Mouse (Mus musculus) liver (tissue): Measurements from ENCODE around the gene Fam117b.

Experiments used
- DNase-seq: peaks from one replicate; pipeline ENCODE4 v3.0.0-alpha.2; 2020; ENCODE audit warnings: mixed read lengths

The Fam117b gene

DNA sequence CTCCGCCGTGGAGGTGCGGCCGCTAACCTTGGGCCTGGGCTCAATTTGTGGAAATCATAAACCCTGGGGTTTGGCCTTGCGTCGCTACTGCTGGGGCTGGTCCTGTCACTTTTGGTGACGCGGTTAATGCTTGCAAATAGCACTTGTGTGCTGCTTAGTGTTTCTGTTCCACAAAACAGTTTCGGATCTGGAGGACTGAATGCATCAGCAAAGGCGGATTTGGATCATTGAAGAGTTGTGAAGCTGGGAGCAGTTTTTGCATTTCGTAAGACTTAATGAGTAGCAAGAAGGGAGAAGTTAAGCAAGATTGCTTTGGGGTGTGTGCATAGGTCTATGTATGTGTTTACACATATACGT, 1.0 kb downstream of the Fam117b start:
- no peak for DNase-seq

DNA sequence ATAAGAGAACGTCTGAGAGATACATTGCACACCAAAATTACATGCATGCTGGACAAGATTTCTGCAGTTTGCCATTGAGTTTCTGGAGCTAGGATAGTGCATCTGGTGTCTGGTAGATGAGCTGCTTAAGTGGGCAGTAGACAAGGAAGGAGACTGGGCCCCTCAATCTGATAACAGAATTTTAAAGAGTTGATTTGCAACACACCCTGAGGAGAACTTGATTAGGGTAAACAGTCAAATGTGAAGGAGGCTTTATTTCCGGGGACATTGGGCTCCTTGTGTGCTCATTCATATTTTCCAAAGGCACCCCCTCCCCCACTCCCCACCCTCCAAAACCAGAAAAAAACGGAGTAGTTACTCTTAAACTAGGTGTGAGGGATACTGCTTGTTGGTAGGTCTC, 2.0 kb downstream of the Fam117b start:
- no peak for DNase-seq

DNA sequence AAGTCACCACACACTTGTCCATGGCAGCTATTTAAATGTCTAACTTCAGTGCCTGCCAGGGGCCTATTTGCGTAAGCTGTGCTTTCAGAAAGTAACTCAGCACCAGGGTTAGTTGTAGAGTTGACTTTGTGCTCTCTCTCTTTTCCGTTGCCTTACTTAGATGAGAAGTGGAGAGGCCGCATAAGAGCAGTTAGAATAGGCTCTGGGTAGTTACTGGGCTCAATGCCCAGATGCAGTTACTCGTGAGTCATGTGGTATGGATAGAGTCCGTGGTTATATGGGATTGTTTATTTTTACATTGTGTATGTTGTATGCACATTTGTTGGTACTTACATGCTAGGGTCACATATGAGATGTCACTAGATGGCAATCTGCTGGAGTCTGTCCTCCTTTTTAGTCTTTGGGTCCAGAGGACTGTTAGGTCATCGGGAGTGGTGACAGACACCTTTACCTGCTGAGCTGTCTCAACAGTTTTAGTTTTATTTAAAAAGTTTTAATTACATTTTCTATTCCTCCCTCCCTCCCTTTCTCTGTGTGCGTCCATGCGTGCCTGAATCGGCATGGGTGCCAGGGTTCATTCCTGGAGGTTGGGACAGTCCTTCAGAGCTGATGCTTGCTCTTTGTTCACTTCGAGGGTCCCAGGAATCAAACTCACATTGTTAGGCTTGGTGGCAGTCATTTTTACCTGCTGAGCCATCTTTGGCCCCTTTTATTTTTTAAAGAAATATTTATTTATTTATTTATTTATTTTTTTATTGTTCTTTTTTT, 3.2 kb downstream of the Fam117b start:
- DNase-seq, result no peak

DNA sequence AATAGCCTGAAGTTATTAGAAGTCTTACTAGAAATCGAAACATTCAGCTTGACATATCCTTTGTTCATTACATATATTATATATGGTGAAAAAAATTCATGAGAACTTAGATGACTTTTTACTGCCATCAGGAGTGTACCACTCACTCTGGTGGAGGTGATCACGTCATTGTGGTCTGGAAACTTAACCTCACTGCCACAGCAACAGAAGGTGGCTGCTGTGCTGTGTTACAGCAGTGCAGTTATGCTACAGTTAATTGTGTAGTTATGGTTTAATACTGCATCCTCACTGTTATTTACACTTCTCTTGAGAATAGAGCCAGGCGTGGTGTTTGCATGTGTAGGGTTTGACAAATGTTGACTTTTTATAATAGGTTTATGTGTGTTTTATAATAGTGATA, 4.6 kb downstream of the Fam117b start:
- no peak for DNase-seq

DNA sequence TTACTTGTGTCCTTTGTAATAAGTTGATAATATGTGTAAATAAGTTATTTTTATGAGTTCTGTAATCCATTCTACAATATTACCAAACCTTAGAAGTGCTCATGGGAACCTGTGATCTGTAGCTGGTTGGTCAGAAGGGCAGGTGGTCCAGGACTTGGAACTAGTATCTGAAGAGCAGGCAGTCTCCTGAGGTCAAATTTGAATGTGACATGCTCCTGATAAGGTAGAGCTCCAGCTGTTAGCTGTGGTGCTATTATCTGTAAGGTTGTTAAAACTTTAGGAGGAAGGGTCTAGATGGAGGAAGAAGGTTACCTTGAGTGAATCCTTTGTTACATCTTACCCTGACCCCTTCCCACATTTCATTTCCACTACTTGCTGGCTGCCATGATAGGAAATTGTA, 5.3 kb downstream of the Fam117b start:
- no peak for DNase-seq

DNA sequence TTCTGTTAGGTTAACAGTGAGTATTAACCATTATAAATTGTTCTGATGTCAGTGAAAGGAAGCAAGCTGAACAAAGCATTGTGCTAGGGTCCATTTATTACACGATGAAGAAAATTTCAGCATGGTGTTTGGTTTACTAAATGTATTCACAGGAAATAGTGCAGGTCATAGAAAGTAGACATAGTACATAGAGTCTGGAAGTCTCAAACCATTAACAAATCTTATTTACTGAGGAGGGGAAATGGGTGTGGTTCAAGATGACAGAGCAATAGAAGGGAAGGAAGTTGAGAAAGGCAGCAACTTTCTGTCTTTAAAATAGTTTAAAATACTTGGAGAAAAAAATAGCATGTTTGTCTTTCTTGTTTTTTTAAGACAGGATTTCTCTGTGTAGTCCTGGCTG, 10.4 kb downstream of the Fam117b start:
- DNase-seq, result no peak

DNA sequence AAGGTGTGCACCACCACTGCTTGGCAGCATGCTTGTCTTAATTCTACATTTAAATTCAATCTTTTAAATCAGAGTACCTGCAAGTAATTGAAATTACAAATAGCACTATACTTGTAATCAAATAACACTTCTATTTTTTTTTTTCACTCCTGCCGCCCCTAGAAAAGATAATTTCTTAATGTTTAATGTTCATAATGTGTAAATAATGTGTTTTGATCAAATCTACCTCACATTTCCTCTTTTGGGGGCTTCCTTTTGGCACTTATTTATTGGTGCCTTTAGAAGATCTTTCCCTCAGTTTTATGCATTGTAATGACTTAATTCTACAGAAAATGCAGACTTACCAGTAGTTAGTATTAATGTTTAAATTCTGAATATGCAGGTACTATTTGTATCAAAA, 10.9 kb downstream of the Fam117b start:
- no peak for DNase-seq

DNA sequence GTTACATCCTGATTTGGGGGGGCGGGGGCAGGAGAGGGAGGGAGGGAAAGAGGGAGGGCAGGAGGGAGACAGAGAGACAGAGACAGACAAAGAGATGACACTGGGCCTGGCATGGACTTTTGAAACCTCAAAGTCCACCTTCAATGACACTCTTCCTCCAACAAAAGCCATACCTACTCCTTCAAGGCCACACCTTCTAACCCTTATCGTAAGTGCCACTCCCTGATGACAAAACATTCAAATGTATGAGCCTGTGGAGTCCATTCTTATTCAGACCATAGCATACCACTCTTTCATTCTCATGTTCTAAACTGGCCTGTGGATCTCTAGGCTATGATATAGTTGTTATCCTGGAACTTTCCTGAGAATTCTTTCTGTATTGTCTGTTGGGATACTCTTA, 11.6 kb downstream of the Fam117b start:
- no peak for DNase-seq

DNA sequence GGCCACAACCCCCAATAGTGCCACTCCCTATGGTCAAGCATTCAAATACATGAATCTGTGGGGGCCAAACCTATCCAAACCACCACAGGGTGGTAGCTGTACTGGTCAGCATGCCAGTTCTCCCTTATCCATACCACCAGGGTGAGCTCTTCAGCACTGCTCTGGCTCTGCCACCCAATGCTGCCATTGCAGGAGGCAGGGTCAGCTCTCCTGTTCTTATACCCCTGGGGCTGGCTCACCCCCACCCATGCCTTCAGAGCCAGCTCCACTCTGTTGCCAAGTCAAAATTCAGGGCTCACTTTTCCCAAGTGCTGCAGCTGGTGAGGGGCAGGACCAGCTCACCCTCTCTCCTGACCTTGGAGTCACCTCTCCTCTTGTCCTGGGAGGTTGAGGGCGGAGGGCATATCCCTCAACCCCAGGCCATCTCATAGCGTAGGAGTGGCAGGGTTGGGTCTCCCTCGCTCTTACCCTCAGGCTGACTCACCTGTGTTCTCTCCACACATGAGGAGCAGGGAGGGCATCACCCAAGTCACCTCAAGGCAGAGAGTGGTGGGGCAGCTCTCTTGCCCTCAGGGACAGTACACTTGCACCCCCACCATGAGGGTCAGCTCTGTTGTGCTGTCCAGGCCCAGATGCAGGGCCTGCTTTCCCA, 13.3 kb downstream of the Fam117b start:
- no peak for DNase-seq

DNA sequence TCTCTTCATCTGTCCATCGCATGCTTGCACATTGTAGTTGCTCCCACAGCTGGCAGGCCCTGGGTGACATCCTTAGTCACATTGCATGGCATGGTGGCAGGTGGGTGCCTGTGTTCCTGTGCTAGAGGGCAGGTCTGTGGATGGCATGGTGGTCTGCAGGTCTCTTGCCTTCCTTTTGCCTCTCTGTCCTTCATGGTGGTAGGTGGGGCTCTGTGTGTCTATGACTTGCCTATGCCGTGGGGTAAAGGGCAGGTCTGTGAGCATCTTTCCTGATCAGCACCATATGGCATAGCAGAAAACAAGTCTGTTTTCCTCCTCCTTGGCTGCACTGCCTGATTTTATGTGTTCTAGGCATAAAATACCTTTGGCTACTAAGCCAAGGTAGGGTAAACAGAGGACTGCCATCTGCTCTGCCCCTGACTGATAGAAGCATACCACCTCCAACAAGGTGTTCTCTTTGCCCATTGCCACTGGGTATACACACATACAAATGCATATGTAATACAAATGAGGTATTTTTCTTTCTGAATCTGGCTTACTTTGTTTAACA, 14.4 kb downstream of the Fam117b start:
- no peak for DNase-seq

DNA sequence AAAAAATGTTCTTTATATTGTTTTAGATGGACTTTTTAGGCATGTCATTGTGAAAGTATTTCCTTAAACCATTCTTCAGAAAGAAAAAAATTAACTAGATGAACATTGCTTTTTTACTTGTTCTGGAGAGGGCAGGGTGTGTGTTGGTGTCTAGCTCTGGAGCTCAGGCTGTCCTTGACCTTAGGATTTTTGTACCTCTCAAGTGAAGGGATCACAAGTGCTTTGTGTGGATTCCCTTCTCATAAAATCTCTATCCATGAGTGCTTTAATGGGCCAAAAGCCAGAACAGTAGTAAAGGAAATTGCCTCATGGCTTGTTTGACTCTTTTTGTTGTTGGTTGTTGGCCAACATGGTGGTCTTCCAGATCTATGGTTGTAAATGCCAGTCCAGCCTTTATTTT, 18.1 kb downstream of the Fam117b start:
- no peak for DNase-seq

DNA sequence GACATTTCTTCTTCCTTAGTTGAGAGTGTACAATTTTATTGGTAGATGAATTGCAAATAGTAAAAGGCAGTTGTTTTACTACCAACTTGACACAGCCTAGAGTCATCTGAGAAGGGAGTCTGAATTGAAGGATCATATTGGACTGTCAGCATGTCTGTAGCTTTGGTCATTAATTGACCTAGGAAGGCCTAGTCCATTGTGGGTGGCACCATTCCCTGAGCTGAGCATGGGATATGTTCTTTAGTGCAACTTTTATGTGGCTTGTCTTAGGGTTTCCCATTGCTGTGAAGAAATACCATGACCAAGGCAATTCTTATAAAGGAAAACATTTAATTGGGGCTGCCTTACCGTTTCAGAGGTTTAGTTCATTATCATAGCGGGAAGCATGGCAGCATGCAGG, 20.2 kb downstream of the Fam117b start:
- DNase-seq, result no peak

DNA sequence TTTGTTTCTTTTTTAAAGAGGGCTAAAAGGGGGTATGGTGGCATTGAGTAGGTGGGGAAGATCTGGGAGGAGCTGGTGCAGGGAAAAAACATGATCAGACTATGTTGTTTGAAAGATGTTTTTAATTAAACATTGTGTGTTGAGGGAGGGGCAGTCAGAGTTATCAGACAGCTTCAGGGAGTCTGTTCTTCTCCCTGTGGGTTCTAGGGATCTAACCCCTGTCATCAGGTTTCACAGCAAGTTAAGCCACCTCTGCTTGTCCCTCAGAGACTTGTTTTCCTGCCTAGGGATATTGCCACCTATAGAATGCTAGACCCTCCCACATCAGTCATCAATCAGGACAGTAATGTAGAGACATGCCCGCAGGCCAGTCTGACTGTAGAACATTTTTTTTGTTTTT, 28.3 kb downstream of the Fam117b start:
- no peak for DNase-seq

DNA sequence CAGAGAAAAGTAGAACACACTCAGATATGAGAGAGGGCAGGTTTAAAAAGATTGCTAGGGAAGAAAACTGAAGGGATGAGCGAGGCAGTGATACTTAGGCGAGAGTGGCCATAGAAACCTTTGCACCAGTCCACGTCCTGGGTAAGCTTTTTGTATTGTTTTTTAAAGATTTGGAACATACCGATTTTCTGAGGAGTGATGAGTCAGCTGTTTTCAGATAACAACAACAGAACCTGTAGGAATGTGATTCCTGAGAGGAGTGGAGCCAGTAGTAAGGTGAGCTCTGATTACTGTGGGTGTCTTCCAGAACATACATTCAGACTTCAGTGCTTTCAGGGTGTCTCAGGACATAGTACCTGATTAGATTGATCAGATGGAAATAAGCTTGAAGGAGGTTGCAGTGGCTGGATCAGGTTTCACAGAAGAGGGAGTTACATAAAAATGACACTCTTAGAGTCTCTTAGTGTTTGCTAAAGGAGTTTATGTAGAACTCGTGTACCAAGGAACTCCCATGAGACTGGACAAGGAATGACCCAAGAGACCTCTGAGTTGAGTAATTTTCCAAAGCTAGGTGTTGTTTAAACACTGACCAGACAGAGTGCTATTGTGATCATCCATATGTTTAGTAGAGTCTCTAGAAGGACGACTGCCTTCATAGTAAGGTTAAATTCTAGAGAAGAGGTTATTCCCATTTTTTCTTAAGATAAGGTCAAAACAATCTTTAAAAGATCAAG, 29.4 kb downstream of the Fam117b start:
- no peak for DNase-seq

DNA sequence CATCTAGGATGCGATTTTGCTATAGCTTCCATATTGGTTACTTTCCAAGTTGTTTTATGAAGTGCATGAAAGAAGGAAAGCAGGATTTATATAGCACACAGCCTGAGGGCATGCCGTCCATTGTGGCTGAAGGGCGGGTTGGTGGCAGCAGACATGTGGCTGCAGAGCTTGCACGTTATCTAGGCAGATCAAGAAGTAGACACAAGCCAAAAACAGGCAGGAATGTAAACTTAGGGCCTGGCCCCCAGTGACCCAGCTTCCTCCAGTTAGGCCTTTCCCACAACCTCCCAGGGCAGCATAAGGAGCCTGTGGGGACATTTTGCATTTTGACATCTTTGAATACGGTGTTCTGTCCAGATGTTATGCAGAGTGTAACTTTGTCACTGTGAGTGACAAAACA, 31.0 kb downstream of the Fam117b start:
- DNase-seq, result peak; percentile 7

DNA sequence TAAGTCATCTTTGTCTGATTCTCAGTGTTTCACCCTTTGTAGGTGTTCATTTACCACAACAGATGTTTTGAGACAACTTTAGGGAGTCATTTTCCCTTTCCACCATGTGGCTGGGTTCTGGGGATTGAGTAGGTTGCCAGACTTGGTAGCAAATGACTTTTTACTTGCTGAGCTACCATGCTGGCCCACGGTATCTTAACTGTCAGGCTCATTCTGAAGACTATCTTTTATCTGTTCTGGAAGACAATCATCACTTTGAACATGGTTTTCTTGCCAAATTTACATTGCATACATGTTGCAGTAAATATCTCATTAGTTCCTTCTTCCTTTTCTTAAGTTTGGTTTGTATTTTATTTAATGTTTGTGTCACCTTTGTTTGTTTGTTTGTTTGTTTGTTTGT, 33.2 kb downstream of the Fam117b start:
- DNase-seq, result no peak

DNA sequence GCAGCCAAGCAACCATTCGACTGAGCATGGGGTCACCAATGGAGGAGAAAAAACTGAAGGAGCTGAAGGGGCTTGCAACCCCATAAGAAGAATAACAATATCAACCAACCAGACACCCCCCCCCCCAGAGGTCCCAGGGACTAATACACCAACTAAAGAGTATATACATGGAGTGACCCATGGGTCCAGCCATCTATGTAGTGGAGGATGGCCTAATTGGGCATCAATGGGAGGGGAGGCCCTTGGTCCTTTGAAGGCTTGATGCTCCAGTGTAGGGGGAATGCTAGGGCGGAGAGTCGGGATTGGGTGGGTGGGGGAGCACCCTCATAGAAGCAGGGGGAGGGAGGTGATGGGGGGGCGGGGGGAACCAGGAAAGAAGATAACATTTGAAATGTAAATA, 34.7 kb downstream of the Fam117b start:
- DNase-seq, result no peak

DNA sequence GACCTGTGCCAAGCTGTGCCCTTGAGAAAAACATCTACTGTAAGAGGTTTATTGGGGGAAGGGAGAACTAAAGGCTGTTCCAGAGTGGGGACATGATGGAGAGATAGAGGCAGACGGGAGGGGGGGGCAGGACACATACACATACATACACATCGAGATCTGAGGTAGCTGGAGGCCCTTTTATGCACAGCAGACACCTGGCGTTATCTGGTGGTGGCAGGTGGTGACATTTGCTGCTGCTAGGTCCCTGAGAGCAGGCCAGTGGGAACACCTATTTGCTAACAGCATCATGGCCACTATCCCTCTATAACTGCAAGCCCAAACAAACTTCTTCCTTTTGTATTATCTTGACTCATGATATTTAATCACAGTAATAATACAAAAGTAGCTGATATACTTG, 44.4 kb downstream of the Fam117b start:
- DNase-seq, result no peak

DNA sequence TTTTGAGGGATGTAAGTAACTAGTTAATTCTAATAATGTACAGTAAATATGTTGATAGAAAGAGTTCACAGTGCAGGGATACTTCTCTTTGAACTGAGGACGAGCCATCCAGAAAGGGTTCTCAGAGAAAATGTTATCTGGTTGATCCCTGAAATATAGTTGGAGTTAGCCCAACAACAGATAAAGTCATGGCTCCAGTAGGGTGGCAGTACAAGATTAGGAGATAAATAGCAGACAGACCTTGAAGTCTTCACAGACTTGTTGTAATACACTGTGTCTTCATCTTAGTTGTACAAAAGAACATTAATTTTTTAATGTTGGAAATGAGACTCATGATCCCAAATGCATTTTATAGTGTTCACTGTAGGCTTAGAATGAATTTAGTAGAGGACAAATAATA, 47.1 kb downstream of the Fam117b start:
- DNase-seq, result no peak

DNA sequence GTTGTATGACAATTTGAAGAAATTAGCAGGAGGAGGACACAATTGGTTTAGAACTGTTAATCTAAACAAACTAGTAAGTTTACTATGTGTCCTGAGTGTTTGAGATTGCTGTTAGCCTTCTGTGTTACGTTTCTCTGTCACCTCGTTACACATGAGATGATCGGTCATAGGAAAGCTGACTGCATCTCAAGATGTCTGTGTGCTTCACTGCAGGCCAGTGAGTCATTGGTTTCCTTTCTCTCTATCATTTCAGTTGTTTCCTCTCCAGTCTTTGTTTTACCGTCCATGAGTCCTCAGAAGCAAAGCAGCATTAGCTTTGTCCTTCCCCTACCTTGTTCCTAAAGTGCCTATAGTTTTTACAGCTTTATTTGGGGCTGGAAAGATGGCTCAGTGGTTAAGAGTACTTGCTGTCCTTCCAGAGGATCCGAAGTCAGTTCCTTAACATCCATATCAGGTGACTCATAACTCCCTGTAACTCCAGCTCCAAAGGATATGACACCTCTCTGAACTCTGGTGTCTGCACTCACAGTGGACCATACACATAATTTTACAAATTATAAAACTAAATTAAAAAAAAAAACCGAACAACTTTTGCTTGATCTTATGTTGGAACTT, 53.5 kb downstream of the Fam117b start:
- DNase-seq, result no peak

DNA sequence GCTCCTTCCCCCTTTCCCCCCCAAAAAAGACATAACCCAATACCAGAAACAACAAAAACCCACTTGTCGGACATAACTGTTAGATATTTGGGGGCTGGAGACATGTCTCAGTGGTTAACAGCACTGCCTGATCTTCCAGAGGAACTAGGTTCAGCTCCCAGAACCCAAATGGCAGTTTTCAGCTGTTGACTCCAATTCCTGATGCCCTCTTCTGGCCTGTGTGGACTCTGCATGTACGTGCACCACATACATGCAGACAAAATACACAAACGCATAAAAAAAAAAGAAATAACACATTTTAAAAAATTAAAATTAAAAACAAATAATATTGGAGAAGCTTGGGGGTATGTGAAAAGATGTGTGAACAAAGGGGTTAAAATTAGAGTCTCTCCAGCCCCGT, 54.5 kb downstream of the Fam117b start:
- peak; percentile 12 for DNase-seq

DNA sequence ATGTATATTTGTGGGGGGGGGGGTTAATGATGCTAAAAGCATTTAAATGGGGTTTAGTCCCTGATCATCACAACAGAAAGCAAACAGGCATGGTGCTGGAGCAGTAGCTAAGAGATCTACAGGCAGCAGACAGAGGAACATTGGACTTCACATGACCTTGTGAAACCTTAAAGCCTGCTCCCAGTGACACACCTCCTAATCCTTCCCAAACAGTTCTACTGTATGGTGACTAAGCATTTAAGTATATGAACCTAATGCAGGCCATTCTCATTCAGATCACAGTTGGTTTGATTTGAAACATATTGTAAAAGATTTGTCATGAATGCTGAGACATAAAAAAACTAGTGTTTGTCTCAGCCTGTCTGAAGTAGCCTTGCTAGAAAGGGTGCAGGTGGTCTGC, 73.8 kb downstream of the Fam117b start:
- DNase-seq, result no peak

DNA sequence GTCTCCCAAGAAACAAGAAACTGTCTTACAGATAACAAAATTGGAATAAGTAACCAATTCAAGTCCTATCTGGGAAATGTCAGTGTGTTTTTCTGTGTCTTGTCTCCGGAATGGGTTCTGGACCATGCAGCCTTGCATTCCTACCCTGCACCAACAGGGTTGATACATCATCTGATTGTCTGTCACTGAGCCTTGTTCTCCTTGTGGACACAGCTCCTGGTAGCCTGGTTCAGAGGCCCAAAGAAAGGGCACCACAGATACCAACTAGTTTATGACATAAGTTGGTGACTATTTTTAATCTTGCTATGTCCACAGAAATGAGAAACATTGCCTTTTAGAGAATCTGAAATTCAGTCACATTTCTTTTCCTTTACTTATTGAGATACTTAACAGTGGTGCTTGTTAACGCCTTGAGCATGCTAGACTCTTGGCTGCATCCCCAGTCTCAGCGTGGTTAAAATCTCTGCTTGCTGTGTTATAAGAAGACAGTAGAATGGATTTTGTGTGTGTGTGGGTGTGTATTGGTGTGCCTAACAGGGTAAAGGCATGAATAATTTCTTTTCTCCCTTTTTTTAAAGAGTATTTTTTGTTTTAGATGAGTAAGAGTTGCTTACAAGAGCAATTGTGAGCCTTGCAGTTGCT, 74.7 kb downstream of the Fam117b start:
- no peak for DNase-seq
